Mouse (Mus musculus): ENCODE measurements around the gene Gipr.

Gene Gipr

DNA sequence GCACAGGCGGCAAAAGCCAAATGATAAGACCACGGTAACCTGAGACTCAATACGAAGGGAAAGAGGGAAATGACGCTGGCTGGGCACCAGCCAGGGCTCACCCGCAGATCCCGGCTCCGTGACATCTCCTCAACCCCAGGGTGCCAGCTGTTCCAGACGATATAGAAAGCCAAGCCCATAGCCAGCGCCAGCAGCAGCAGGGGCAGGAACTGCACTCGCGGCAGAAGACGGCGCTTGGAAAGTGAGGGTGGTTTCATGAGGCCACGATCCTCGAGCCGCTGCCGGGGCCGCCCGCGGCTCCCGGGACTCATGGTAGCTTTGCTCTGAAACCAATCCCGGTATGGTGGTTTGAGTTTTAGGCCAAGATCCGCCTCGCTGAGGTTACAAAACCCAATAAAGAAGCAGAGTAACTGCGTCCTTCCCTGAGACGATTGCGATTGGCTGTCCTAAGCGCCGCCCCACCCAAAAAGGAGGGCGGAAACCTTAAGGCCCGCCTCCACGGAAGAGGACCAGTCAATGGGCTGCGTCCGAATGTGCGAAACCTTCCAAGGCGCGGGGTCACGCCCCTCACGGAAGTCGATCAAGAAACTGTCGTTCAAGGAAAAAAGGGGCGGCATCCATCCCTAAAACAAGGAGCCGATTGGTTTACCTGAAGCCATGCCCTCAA is 16.9 kb downstream of the Gipr start, which contains the start of gene Qpctl:
TSS of gene Qpctl (minus strand) at position 417 of the 667 bp plus-strand sequence.
- peak; percentile 78 to 96 for DNase-seq (ENCODE audit: low spot score in 2 of 2)

GRCm38 (mm10) chr7:19148180-19148874 is 17.6 kb downstream of the Gipr start:
- no peak for DNase-seq (ENCODE audit: low spot score in 2 of 2)

- DNase-seq (ENCODE audit: low spot score in 2 of 2) = no peak
Observed at GRCm38 (mm10) chr7:19147497-19148045, 18.4 kb downstream of the Gipr start.

GRCm38 (mm10) chr7:19146793-19147192 is 19.1 kb downstream of the Gipr start:
- DNase-seq (ENCODE audit: low spot score in 2 of 2) = no peak

DNA sequence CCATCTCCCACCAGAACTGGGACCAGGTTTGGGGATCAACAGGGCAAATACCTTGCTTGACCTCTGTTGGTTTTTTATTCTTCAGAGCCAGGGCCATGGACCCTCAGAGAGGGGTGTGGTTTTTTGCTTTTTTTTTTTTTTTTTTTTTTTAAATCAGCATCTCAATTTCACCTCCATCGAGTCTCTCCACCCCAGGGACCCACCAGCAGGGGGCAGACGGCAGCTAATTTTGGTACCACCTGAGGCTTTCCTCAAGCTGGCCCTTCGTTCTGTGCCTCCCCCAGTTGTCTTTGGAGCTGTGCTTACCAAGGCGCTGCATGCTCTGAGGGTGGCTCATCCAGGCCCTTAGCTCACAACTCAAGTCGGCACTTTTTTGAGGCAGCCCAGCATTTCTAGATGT is 28.5 kb downstream of the Gipr start:
- DNase-seq (ENCODE audit: low spot score in 2 of 2) = peak in 1 of 2 experiments; percentile 47

DNA sequence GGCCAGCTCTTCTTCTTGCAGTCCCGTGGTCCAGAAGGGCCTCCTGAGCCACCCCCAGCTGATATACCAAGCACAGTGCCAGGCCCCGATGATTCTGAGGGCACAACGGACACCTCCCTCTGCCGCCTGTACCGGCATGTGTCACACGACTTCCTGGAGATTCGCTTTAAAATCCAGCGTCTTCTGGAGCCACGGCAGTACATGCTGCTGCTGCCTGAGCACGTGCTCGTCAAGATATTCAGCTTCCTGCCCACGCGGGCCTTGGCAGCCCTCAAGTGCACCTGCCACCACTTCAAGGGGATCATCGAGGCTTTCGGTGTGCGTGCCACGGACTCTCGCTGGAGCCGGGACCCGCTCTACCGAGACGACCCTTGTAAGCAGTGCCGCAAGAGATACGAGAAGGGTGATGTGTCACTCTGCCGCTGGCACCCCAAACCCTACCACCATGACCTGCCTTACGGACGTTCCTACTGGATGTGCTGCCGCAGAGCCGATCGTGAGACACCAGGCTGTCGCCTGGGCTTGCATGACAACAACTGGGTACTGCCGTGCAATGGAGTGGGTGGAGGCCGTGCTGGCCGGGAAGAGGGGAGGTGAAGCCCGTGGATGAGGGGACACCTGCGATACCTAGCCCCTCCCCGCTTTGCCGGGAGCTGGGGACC is 29.1 kb downstream of the Gipr start:
- no peak for DNase-seq (ENCODE audit: low spot score in 2 of 2)

DNA sequence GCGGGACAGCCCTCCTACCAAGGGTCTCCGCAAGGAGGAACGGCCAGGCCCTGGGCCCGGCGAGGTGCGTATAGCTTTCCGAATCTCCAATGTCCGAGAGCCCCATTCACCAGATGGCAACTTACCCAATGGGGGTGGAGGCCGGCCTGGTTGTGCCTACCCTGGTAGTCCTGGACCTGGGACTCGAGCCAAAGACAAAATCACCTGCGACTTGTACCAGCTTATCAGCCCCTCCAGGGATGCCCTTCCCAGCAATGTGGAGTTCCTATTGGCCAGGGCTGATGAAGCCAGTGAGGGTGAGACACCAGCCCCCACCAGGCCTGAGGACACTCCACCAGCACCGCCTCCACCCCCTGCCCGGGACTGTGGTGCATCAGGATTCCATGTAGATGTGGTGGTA is 29.8 kb downstream of the Gipr start:
- DNase-seq (ENCODE audit: low spot score in 2 of 2) = no peak

- DNase-seq (ENCODE audit: low spot score in 2 of 2) = peak; percentile 91 to 96
Observed at GRCm38 (mm10) chr7:19131324-19131848, 34.5 kb downstream of the Gipr start.

DNA sequence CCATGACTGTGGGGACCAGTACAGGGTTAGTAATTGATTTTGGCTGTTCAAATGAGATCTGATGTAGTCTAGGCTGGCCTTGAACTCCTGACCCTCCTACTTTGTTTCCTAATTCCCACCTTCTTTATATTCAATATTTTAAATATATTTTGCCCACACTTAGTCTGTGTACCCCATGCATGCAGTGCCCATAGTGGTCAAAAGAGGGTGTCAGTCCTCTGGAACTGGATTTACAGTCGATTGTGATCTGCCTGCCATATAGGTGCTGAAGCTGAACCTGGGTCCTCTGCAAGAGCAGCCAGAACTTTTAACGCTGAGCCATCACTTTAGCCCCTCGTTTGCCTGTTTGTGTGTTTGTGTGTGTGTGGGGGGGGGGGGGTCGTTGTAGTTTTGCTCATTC is 35.3 kb downstream of the Gipr start:
- DNase-seq (ENCODE audit: low spot score in 2 of 2) = peak in 1 of 2 experiments; percentile 29

DNA sequence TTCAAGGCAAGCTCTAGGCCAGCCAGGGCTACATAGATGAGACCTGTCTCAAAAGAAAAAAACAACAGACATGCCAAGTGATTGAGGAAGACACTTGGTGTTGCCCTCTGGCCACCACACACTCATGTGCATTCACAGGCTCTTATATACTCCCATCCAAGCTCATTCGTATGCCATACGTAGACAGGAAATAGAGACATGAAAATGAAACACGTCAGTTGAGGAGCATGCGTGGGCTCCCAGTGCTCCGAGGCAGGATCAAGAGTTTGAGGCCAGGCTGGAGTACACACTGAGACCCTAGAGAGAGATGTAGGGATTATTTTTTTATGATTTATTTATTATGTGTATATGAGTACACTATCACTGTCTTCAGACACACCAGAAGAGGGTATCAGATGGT is 36.5 kb downstream of the Gipr start:
- DNase-seq (ENCODE audit: low spot score in 2 of 2) = no peak

DNA sequence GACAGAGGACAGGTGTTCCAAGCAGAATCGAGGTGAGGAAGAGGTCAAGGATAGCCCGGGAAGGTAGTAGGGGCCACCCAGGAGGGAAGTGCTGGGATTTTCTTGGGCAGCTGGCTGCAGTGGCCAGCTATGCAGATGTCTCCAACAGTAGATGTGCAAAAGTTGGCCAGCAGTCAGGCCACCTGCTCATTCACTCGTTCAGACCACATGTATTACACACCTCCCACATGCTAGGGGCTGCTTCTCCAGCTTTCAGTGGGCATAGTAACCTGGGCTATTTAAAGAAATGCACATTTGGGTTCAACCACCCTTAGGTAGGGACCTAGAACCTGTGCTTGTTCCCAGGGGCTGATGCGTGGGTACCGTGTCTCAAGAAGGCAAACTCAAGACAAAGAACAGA is 38.2 kb downstream of the Gipr start:
- no peak for DNase-seq (ENCODE audit: low spot score in 2 of 2)

GRCm38 (mm10) chr7:19124713-19125112 is 41.2 kb downstream of the Gipr start:
- no peak for DNase-seq (ENCODE audit: low spot score in 2 of 2)

GRCm38 (mm10) chr7:19121686-19122085 is 44.2 kb downstream of the Gipr start:
- DNase-seq (ENCODE audit: low spot score in 2 of 2) = no peak

DNA sequence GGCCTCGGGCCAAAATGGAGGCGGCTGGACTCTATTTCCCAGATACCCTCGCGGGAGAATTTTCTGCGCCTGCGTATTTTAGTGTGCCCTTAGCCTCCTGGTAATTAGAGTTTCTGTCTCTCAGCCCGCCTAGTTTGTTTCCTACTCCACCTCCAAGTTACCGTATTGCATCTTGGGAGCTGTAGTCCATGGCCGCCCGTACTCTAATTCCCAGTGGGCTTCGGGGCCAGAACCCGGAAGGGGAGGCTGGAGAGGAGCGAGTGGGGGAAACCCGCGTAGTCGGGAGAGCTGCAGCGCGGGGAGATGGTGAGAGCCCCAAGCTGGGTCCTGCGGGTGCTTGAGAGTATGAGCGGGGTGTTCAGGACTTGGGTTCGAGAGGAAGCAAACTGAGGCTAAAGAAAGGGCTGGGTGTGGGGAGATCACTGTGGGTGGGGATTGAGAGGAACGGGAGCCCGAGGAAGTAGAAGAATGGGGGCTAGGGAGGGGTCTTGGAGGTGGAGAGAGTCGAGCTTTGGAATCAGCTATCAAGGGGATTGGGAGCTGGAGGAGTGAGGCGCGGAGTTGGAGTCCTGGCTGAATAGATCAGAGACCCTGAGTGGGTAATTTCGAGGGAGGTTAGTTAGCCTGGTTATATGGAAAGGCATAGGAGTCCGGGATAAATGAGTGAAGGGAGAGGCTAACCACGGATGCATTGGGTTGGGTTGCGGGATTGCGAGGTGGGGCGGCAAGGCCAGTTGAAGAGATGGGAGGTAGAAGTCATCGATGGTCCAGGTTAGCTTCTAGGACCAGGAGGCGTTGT is 46.1 kb downstream of the Gipr start, which contains the start of gene Fbxo46:
TSS of gene Fbxo46 (plus strand) at position 229 of the 799 bp plus-strand sequence.
- peak; percentile 75 to 82 for DNase-seq (ENCODE audit: low spot score in 2 of 2)

DNA sequence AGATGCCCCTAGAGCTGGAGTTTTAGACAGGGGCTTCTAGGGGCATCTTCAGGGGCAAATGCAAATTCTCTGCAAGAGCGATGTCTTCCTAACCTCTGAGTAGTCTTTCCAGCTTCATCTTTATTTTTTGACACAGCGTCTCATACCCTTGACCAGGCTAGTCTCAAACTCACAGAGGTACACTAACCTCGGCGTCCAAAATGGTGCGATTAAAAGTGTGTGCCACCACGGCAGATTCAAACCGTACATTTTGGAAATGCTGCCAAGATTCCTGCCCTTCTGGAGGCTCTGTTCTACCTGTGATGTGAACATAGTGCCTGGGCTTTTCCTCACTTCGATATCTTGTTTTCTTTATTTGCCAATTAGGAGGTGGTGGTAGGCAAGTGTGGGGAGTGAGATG is 46.8 kb downstream of the Gipr start:
- no peak for DNase-seq (ENCODE audit: low spot score in 2 of 2)

DNA sequence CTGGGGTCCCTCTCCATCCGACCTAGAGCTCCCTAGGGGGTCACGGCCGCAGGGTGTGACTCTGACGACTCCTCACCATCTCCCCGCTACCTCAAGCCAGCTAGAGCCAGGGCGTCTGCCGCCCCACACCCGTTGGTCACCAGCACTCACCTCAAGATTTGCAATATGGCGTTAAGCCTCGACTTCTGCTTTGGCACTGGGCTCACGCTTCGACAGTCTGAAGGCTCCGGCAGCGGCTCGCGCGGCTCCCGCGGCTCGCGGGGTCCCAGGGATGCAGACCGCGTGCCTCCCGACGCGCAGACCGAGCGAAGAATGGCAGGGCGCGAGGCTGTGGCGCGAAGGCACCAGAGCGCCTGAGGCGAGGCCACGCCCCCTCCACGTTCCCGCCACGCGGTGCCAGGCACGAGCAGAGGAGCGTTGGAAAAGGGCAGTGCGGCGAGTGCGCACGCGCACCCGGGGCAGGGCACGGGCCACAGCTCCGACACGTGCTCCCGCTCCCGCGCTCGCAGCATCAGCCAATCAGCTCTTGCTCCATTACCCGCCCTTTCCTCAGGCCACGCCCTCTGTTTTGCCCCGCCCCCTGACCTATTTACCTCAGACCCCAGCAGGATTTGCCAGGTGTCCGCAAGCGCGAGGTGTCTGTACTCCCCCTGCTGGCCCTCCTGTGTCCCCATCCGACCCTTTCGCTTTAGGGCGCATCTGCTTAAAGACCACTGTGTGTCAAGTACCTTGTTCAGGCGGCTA is 47.7 kb downstream of the Gipr start, which contains the start of gene Gm4969:
TSS of gene Gm4969 (minus strand) at position 341 of the 744 bp plus-strand sequence.
- peak; percentile 57 to 73 for DNase-seq (ENCODE audit: low spot score in 2 of 2)

- no peak for DNase-seq (ENCODE audit: low spot score in 2 of 2)
Observed at GRCm38 (mm10) chr7:19109565-19109964, 56.4 kb downstream of the Gipr start.

GRCm38 (mm10) chr7:19107436-19107835 is 58.5 kb downstream of the Gipr start:
- no peak for DNase-seq (ENCODE audit: low spot score in 2 of 2)
